Mouse (Mus musculus) urinary bladder, postnatal 10 days (tissue): Measurements from ENCODE around the gene Hoxa1.

Source experiments
- DNase-seq: peaks from one replicate; pipeline ENCODE4 v3.0.0; 2022; ENCODE audit warnings: low spot score

Gene Hoxa1

DNA sequence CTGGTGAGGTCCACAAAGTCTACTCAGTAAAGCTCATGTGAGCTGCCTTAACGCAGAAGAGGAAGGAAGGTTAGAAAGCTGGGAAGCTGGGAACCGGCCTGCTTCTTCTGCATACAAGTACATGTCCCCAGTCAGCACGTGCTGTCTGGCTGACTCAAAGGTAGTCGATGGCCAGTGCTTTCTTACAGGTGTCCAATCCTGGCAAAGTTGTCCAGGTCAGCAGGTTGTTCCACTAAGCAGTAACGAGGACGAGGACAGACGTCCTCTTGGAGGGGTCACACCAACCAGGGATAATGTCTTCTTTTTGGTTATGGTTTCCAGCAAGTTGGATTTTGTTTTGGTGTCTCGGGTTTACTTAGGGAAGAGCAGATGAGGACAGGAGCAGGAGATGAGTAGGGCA lies 31.8 kb upstream of the Hoxa1 start:
- DNase-seq = no peak

GRCm38 (mm10) chr6:52189172-52189591 lies 31.1 kb upstream of the Hoxa1 start:
- no peak for DNase-seq

DNA sequence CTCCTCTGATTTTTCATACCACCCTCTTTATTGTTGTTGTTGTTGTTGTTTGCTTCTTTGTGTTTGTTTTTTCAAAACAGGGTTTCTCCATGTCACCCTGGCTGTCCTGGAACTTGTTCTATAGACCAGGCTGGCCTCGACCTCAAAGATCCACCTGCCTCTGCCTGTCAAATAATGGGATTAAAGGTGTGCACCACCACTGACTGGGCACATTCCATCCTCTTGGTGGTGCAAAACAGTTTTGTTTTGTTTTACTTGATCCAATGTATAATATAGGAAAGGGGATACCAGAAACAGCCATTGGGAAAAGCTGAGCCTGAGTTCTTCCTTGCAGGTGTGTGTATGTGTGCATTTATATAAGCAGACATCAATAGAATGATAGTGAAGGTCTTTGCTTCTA lies 28.4 kb upstream of the Hoxa1 start:
- no peak for DNase-seq

DNA sequence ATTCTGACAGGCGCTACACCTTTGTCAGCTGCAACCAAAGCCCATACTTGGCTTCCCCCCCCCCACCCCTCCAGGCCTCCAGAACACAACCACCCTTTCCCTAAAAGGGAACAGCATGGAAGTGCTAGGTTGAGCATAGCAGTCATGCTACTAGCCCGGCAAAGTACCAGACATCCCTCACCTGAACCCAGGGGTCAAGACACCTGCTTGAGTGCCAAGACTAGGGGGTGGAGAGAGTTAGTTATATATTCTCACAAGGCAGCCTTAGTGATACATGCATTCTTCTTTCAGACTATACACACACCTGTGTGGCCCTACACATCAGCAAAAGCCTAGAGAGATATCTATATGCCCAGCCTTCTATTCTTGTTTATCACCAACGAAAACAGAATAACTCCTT lies 27.7 kb upstream of the Hoxa1 start:
- no peak for DNase-seq

GRCm38 (mm10) chr6:52185222-52185621 lies 27.1 kb upstream of the Hoxa1 start:
- DNase-seq = no peak

DNA sequence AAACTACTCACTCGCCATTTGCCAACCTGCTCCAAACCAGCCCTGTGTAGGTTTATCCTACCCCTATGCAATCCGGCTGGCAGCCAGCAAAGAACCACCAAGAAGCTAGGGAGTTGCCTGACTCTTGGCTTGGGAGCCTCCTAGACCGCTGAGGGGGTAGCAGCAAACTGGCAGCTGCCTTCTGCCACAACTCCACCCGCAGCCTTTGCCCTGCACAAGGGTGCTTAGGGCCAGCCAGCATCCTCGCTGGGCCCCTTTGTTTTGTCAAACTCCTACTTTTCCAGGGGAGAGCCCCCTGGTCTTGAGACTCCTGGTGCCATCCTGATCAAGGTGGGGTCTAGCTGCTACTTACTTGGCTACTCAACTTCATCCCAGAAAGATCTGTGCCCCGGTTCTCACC lies 26.6 kb upstream of the Hoxa1 start:
- DNase-seq = no peak

DNA sequence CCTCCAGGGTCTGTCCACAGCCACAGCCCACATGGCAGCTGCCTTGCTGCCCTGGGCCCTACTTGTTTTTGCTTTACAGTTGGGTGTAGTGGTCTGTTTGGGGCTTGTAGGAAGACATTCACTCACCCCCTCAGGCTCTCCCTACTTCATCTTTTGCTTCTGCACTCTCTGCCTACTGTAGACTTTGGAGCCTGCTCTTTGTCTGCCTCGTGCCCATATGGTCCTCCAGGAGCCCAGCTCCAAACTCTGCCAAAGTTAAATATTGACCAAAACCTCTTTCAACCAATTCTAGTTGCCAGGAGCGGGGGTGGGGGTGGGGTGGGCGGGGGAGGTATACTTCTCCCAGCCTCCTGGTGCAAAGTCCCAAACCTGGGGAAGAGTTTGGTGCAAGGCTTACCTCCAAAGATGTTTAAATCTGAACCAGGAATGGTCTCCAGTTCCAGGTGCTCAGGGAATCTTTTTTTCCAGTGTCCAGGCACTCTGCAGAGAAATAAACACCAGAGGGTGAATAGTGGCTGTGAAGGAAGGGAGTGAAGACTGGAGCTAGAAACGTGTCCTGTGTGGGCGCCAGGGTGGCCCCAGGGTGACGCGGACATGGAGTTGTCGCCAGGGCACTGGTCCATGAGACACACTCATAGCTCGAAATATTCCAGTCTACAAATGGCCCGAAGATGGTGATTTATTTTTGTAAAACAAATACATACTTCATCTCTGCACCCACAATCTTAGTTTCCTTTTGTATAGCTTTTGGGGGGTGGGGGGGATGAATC lies 25.4 kb upstream of the Hoxa1 start:
- no peak for DNase-seq

- DNase-seq = no peak
These were observed 24.7 kb upstream of the Hoxa1 start for GRCm38 (mm10) chr6:52182793-52183192.

DNA sequence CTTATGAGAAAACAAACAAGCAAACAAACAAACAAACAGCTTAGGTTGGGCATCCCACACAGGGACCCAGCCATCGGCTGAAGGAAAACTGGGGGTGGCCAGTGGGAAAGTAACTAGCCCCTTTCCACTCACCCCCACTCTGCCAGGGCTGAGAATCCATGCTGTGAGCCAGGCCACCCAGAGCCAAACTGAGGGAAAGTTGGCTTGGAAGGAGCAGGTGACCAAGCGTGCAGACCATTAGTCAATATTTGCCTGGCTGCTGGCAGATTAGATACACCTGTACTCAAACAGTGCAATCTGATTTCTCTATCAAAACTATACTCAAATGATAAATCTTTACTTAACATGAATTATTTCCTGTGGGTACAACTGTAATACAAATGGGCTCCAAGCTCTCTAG lies 23.9 kb upstream of the Hoxa1 start:
- no peak for DNase-seq

GRCm38 (mm10) chr6:52180726-52181125 lies 22.6 kb upstream of the Hoxa1 start:
- DNase-seq = no peak

DNA sequence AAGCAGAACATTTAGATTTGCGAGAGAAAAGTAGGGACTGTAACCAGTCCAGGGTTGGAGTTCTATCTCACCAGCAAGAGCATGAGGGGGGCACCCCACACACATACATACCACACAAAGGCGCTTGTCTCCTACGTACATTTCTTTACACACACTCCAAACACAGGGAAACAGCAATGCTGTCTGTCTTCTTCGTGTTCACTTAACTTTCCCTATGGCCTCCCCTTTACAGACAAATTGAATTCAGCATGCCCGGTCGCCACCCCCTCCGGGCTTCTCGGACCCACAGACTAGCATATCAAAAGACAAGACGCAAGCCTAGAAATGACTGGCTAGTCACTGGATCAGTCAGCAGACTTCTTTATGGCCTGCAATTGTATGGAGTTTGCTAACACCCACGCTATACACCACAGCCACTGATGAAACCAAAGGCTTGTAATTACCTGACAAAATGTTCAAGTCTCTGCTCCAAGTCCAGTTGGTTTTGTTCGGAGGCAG lies 22.1 kb upstream of the Hoxa1 start:
- DNase-seq = no peak

DNA sequence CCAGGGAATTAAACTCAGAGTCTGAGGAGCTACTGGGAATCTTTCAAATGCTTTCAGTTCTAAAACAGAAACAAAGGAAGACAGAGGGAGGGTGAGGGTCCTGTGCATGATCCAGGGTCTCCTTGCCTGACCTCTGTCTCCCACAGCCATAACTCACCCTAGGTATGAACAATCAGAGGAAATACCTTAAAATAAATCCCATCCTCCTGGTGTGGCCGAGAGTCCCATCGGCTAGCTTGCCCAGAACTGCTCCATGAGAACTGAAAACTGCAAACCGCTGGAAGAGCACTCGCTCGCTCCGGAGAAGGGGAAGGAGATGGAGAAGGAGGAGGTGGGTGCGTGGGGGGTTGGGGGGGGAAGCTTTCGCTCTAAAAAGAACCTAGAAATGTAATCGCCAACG lies 21.6 kb upstream of the Hoxa1 start:
- DNase-seq = no peak

DNA sequence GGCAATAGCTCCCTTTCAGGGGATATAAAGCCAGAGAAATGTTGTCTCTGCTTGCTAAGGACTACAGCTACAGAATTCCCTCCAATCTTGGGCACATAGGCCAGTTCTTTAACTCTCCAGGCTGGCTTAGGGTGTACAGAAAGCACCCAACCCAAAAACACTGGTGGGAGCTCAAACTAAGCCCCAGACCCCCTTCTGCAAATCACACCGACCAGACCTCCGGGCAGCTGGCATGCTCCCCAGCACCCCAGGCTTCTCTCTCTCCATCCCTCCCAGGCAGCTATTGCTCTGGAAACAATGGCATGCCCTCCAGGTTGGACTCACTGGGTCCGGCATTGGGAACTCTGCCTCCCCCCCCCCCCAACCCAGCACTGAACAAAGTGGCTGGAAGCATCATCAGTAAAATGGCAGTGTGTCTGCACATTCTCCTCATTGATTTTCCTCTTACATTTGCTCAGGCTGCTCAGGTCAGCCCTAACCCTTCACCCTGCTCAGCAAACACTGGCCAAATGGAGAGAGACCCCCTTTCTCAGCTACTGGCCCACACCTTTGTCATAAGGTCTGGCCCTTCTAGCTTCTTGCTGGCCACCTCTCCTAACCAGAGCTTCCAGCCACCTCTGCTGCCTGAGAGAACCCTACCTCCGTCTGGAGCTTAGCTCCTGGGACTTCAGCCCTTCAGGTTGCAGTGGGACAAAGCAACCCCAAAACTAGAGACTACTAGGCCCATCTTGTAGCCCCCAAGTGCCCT lies 21.0 kb upstream of the Hoxa1 start:
- DNase-seq = no peak

GRCm38 (mm10) chr6:52177806-52178205 lies 19.7 kb upstream of the Hoxa1 start:
- no peak for DNase-seq

GRCm38 (mm10) chr6:52177061-52177735 lies 19.1 kb upstream of the Hoxa1 start, which contains the start of gene 5730596B20Rik:
TSS of gene 5730596B20Rik (plus strand) at chr6:52177498.
- no peak for DNase-seq

GRCm38 (mm10) chr6:52176391-52176790 lies 18.3 kb upstream of the Hoxa1 start:
- no peak for DNase-seq

DNA sequence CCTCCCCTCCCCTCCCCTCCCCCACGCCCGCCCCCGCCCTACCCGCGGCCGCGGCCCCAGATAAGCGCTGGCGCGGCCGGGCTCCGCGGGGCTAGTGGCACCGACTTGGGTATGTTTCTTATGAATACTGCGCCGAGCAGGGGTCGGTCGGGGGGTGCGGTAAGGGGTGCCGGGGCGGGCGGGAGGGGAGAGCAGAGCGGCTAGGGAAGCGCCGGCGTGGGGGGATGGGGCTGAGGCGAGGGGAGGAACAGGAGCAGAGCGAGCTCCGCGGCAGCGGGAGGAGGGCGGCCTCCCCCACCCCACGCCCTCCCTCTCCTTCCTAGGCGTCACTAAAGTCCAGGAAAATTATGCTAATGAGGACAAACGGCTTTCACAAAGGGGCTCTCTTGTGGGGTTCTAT lies 17.7 kb upstream of the Hoxa1 start:
- DNase-seq = no peak

DNA sequence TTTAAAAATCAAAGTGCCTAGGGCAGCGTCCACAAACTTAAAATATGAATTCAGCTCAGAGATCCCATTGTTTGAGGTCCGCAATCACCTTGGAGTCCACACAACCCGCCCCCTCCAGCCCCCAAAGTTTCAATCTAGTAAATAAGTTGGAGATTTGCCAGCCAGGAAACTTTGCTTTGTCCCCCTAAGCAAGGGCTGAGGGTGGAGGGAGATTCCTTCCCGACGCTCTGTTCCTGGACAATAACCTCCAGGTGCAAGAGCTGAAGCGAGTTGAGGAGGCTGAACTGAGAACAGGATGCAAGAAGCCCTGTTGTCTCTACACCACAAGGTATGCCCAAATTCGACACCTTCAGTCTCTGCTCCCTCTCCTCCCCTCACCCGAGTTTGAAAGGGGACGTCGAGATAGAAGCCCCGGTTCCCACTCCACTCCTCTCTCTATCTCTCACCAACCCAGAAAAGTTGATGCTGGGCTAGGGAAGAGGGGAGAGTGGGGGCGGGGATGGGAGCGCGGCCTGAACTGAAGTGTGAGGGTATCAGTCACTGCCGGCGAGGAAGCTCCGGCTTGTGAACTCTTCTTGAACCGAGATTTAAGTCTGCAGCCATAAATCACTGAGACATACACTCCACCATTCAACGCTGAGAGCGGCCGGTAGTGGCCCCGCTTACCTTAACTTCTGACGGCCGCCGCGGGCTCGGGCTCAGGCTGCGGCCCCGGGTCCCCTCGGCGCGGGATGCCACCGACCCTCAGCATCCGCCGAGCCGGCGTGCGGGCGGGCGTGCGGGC lies 17.0 kb upstream of the Hoxa1 start:
- DNase-seq = no peak

GRCm38 (mm10) chr6:52173648-52174047 lies 15.5 kb upstream of the Hoxa1 start:
- no peak for DNase-seq

GRCm38 (mm10) chr6:52172501-52172900 lies 14.4 kb upstream of the Hoxa1 start:
- DNase-seq = no peak

GRCm38 (mm10) chr6:52171938-52172337 lies 13.8 kb upstream of the Hoxa1 start:
- DNase-seq = no peak

- no peak for DNase-seq
These were observed 13.2 kb upstream of the Hoxa1 start for GRCm38 (mm10) chr6:52171331-52171730.
